Mouse (Mus musculus): ENCODE data around the gene Gpr89.

Gpr89 gene

DNA sequence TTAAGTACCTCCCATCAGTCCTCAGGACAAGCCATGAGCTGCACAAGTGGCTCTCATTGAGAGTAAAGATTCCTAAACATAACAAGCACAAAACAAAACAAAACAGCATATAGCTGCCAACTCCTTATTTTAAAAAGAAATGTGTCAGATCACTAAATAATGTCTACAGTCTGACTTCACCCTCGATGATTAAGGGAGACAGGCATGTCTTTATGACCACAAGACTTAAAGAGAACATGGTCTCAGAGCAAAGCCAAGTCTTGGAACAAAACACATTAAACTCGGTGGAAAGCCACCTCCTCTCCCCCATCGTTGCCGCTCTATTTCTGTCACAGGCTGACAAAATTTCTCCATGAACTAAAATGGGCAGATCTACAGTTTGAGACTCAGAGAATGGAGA is 19.5 kb upstream of the Gpr89 start:
- no peak overlapping the region for H3K4me3 ChIP-seq (replicated peaks; ENCODE audit: low read length)
- no peaks in the 10 kb centered on the region for H3K9me3 ChIP-seq (ENCODE audit: low read length)
- TF ChIP-seq NANOG (IDR thresholded peaks at IDR 0.05; ENCODE audit: borderline replicate concordance, low read length) (no peak), CTCF (conservative IDR thresholded peaks at IDR 0.05; ENCODE audit: low read length) (no peak), POU5F1 (IDR thresholded peaks at IDR 0.05; ENCODE audit: borderline replicate concordance, low read length) (no peak)

DNA sequence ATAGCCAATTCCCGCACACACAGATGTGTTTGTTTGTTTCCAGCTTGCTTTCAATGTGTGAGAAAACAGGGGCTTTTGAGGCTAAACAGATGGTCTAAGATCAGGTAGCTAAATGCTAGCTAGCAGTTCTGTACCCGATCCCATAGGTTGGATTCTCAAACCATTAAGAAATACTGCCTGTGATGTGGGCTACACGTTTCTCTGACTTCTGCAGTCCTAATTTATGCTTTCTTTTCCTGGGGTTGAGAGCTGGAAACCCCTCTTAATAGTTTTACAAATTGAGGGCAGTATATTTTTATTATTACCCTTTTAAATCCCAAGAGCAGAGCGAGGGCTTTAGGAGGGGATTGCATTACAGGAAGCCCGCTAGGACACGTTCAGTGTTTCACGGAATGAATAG is 15.8 kb upstream of the Gpr89 start:
- H3K4me1 ChIP-seq (replicated peaks; ENCODE audit: low read depth, low read length) = no peaks in the 10 kb centered on the region
- no peak overlapping the region for H3K4me3 ChIP-seq (replicated peaks; ENCODE audit: low read length)
- H3K36me3 ChIP-seq (ENCODE audit: insufficient read depth, low read length) = no peaks in the 10 kb centered on the region
- no peaks in the 10 kb centered on the region; the same call in 1 of the 2 replicates for H3K9me3 ChIP-seq (ENCODE audit: low read length)
- TF ChIP-seq POU5F1 (IDR thresholded peaks at IDR 0.05; ENCODE audit: borderline replicate concordance, low read length) = no peak
- TF ChIP-seq CTCF (conservative IDR thresholded peaks at IDR 0.05; ENCODE audit: low read length) = no peak
- TF ChIP-seq NANOG (IDR thresholded peaks at IDR 0.05; ENCODE audit: borderline replicate concordance, low read length) = no peak
- peaks cover 14% of the 10 kb centered on the region; the same call in 1 of the 2 replicates for H3K27me3 ChIP-seq (ENCODE audit: insufficient read depth, low read length)

More for the DNA sequence above, 19.5 kb upstream of the Gpr89 start:
- Histone ChIP-seq H3K4me1 (replicated peaks; ENCODE audit: low read depth, low read length) (no peaks in the 10 kb centered on the region), H3K36me3 (ENCODE audit: insufficient read depth, low read length) (no peaks in the 10 kb centered on the region), H3K27me3 (ENCODE audit: insufficient read depth, low read length) (0 out of 2 replicates have a peak, but pooled peaks cover 4% of the 10 kb centered on the region)

DNA sequence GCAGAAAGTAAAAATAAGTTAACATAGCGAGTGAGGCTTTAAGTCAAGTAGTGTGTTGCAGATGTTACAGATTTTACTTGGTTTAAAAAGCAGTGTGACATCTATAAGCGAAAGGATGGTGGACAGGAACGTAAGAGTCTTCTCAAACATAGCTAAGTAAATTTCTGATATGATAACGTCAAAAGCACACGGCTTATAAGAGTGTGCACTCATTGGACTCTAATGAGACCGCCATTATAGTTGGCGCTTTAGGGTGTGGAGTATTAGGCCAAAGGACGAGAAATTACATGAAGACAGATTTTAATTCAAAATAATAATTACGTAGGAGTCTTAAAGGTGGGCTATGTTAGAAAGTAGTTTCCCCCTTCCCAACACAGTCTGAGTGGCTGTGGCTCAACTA is 446 bp upstream of the Gpr89 start:
- 0 out of 2 replicates have a peak, but pooled peaks cover 4% of the 10 kb centered on the region for H3K36me3 ChIP-seq (ENCODE audit: insufficient read depth, low read length)
- no peaks in the 10 kb centered on the region; the same call in 1 of the 2 replicates for H3K27me3 ChIP-seq (ENCODE audit: insufficient read depth, low read length)
- H3K9me3 ChIP-seq (ENCODE audit: low read length) = no peaks in the 10 kb centered on the region
- TF ChIP-seq CTCF (conservative IDR thresholded peaks at IDR 0.05; ENCODE audit: low read length) (no peak), POU5F1 (IDR thresholded peaks at IDR 0.05; ENCODE audit: borderline replicate concordance, low read length) (no peak), NANOG (IDR thresholded peaks at IDR 0.05; ENCODE audit: borderline replicate concordance, low read length) (no peak)
- H3K4me1 ChIP-seq (replicated peaks; ENCODE audit: low read depth, low read length) = peaks cover 12% of the 10 kb centered on the region
- peak overlapping the region; percentile 100 for H3K4me3 ChIP-seq (replicated peaks; ENCODE audit: low read length)

DNA sequence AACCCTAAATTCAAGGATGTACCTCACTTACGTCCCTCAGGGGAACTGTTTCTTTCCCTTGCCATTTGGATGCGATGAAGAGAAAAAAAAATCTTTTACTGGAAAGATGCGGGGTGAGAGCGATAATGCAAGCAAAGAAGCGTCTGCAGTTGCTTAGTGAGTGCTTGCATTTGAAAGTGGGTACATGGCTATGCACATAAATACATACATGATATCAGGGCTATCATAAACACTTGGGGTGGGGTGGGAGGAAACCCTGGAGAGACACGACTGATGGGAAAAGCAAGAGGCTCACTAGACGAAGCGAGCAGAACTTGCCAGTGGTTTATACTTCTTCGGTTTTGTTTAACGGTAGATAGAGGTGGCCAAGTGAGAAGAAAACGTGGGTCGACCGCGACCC is 753 bp downstream of the Gpr89 start, which contains the start of gene Gja5:
Gja5 (plus strand) TSS at position 301 of the 400 bp plus-strand sequence.
- no peak for TF ChIP-seq POU5F1 (IDR thresholded peaks at IDR 0.05; ENCODE audit: borderline replicate concordance, low read length)
- no peak for TF ChIP-seq NANOG (IDR thresholded peaks at IDR 0.05; ENCODE audit: borderline replicate concordance, low read length)
- no peak for TF ChIP-seq CTCF (conservative IDR thresholded peaks at IDR 0.05; ENCODE audit: low read length)
- Histone ChIP-seq H3K9me3 (ENCODE audit: low read length) (no peaks in the 10 kb centered on the region), H3K4me3 (replicated peaks; ENCODE audit: low read length) (peak within 1 kb of the TSS; percentile 100), H3K36me3 (ENCODE audit: insufficient read depth, low read length) (0 out of 2 replicates have a peak, but pooled peaks cover 4% of the 10 kb centered on the region), H3K27me3 (ENCODE audit: insufficient read depth, low read length) (no peaks in the 10 kb centered on the region; the same call in 1 of the 2 replicates), H3K4me1 (replicated peaks; ENCODE audit: low read depth, low read length) (peaks cover 12% of the 10 kb centered on the region)

DNA sequence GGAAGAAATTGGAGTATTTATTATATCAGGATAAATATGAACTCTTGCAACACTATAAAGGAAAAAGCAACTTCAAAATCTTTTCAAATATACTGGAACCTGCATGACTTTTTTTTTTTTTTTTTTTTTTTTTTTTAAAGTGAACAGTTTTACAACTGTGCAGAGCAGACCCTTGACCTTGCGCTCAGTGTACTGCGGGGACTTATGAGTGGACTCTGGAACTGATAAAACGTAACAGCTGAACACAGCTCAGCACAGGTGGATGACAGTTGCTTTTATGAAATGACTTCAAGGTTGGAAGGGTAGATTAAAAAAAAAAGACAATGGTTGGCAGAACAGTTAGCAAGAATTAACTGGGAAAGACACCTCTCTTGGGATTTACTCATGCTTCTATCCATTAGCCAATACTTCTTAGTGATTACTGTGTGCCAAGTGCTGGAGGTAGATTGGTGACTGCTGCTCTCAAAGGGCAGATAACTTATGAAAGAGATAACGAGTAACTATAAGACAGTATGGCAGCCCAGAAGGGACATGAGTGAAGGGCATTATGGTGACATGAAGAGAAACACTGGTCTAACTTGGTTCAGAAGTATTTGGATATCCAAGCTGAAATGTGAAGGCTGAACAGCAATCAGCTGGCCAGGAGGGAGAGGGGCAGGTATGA is 2.7 kb downstream of the Gpr89 start:
- H3K36me3 ChIP-seq (ENCODE audit: insufficient read depth, low read length) = peaks cover 15% of the 10 kb centered on the region
- H3K27me3 ChIP-seq (ENCODE audit: insufficient read depth, low read length) = no peaks in the 10 kb centered on the region; the same call in 1 of the 2 replicates
- no peak overlapping the region for H3K4me3 ChIP-seq (replicated peaks; ENCODE audit: low read length)
- peaks cover 12% of the 10 kb centered on the region for H3K4me1 ChIP-seq (replicated peaks; ENCODE audit: low read depth, low read length)
- TF ChIP-seq CTCF (conservative IDR thresholded peaks at IDR 0.05; ENCODE audit: low read length) (no peak), POU5F1 (IDR thresholded peaks at IDR 0.05; ENCODE audit: borderline replicate concordance, low read length) (no peak), NANOG (IDR thresholded peaks at IDR 0.05; ENCODE audit: borderline replicate concordance, low read length) (no peak)
- no peaks in the 10 kb centered on the region for H3K9me3 ChIP-seq (ENCODE audit: low read length)

DNA sequence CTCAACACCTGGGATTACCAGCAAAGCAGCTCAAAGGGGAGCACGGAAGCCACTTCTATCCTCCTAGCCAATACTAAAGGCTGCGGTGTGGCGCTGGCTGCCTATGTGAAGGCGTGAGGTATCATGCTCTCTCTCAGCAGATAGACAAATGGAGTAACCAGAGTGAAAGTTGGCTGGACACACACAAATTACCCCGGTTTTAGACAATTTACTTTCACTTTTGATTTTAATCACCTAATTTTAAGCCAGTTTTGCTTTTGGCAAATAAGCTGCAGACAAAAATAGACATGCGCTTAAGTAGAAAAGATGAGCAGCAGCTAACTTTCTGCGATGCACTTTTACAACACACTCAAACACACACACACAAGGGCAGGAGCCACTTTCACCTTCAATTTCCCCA is 21.5 kb downstream of the Gpr89 start:
- no peak for TF ChIP-seq NANOG (IDR thresholded peaks at IDR 0.05; ENCODE audit: borderline replicate concordance, low read length)
- TF ChIP-seq POU5F1 (IDR thresholded peaks at IDR 0.05; ENCODE audit: borderline replicate concordance, low read length) = no peak
- no peak for TF ChIP-seq CTCF (conservative IDR thresholded peaks at IDR 0.05; ENCODE audit: low read length)
- Histone ChIP-seq H3K27me3 (ENCODE audit: insufficient read depth, low read length) (no peaks in the 10 kb centered on the region), H3K4me3 (replicated peaks; ENCODE audit: low read length) (no peak overlapping the region), H3K9me3 (ENCODE audit: low read length) (no peaks in the 10 kb centered on the region), H3K36me3 (ENCODE audit: insufficient read depth, low read length) (peaks cover 90% of the 10 kb centered on the region), H3K4me1 (replicated peaks; ENCODE audit: low read depth, low read length) (no peaks in the 10 kb centered on the region)

DNA sequence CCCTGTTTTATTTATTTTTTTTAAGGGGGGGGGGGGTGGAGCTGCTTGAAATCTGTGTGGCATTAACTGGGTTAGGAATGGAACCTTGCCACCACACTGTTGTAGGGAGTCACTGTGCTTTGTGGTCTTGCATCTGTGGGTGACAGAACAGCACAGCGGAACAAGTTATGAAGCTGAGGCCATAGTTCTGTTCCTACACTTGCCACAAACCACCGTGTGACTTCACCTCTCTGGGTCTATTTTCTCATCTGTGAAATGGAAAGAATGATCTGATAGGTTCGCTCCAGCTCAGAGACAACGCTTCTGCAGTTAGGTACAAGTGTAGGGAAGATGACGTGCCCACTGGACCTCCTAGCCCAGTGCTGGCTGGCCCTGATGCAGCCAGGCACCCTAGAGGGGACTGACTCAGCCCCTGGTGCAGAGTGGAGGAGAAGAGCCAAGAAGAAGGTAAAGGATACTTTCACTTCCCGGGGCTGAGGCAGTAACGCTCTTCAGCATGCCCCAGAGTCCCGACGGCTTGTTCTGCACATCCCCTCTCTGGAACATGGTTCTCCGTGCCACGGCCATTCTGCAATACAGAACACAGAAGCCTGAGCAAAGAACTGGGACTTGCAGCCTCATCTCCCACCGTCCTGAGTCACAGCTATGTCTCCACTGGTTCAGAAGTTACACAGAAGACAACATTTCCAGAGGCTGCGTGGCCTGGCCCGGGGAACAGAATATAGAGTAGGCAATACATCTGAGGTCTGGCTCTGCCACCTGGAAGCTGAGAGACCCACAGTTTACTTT is 22.9 kb downstream of the Gpr89 start:
- Histone ChIP-seq H3K36me3 (ENCODE audit: insufficient read depth, low read length) (peaks cover 90% of the 10 kb centered on the region), H3K27me3 (ENCODE audit: insufficient read depth, low read length) (no peaks in the 10 kb centered on the region), H3K4me1 (replicated peaks; ENCODE audit: low read depth, low read length) (no peaks in the 10 kb centered on the region), H3K9me3 (ENCODE audit: low read length) (no peaks in the 10 kb centered on the region), H3K4me3 (replicated peaks; ENCODE audit: low read length) (no peak overlapping the region)
- TF ChIP-seq NANOG (IDR thresholded peaks at IDR 0.05; ENCODE audit: borderline replicate concordance, low read length) (no peak), POU5F1 (IDR thresholded peaks at IDR 0.05; ENCODE audit: borderline replicate concordance, low read length) (no peak), CTCF (conservative IDR thresholded peaks at IDR 0.05; ENCODE audit: low read length) (no peak)

DNA sequence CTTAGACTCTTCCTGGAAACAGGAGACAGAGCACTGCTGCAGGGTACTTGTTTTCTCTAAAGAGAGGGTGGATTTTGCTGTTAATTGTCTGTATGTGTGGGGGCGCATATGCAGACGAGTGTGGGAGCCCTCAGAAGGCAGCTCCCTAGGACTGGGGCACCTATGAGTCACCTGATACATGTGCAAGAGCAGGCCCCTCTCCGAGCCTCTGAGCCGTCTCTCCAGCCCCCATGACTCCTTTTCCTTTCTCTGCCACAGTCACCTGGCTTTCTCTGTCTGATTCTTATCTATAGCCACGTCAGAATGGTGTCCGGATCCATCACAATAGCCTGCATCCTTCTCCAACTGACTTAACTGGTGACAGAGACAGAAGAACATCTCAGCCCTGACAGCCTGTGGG is 23.6 kb downstream of the Gpr89 start:
- Histone ChIP-seq H3K4me1 (replicated peaks; ENCODE audit: low read depth, low read length) (no peaks in the 10 kb centered on the region), H3K4me3 (replicated peaks; ENCODE audit: low read length) (no peak overlapping the region), H3K27me3 (ENCODE audit: insufficient read depth, low read length) (no peaks in the 10 kb centered on the region), H3K36me3 (ENCODE audit: insufficient read depth, low read length) (peaks cover 89% of the 10 kb centered on the region), H3K9me3 (ENCODE audit: low read length) (no peaks in the 10 kb centered on the region)
- TF ChIP-seq CTCF (conservative IDR thresholded peaks at IDR 0.05; ENCODE audit: low read length) (no peak), POU5F1 (IDR thresholded peaks at IDR 0.05; ENCODE audit: borderline replicate concordance, low read length) (no peak), NANOG (IDR thresholded peaks at IDR 0.05; ENCODE audit: borderline replicate concordance, low read length) (no peak)
